In the genomic region with DNA sequence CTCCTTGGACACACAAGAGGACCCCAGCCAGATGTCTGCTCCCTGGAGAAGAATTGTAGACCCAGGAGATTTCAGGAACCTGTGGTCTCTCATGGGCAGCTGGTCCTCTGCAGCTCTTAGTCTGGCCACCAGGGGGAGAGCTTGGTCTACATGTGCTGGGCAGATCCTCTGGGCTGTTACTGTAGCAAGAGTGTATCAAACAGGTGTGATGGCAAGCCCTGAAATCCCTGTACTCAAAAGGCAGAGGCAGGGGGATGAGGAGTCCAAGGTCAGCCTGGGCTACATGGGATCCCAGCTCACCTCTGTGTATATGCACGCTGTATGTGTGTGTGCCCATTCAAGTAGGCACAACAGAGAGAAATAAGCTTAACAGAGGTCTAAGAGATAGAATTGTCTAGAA, we compare ENCODE assay signal across 8 mouse cellular contexts. TPM values are rescaled to one million over a fixed set of nuclear protein-coding genes. Genes with fewer than 3 reads are reported as not detected.
DNase-seq lines count a peak whose midpoint lies in the region; ATAC-seq lines count a peak whose summit lies in the region.

No protein-coding gene starts in this region.

- H3K4me3 ChIP-seq in hindbrain, embryonic 15.5 days, result no peak overlapping the region

- 0 out of 2 replicates have a peak, but pooled peaks have one; percentile 50 for ATAC-seq in hindbrain, embryonic 15.5 days (ENCODE audit: low FRiP score, low read depth)
- ATAC-seq in megakaryocyte-erythroid progenitor cell, adult 5-6 weeks (replicated peaks; ENCODE audit: low FRiP score, low TSS enrichment, poor library complexity, severe bottlenecking), result peak; percentile 79
- no peak for ATAC-seq in inflammation-experienced regulatory T-cells, adult 6 months

- H3K27me3 ChIP-seq in hindbrain, embryonic 15.5 days, result no peaks in the 10 kb centered on the region

- H3K9ac ChIP-seq in hindbrain, embryonic 15.5 days, result no peak overlapping the region

- peak; percentile 64 for DNase-seq in R1 (ENCODE audit: low read depth, low spot score)
- peak; percentile 68 for DNase-seq in cerebellum, adult 9-10 months
- DNase-seq in frontal cortex, postnatal 25 days (ENCODE audit: low spot score in 2 of 2), result peak; percentile 85 to 88
- DNase-seq in layer of hippocampus, postnatal 36 days, result peak; percentile 78 to 84
- peak; percentile 84 for DNase-seq in right cerebral cortex, postnatal 4 days

- 0 out of 2 replicates have a peak, but pooled peaks cover 4% of the 10 kb centered on the region for H3K4me1 ChIP-seq in hindbrain, embryonic 15.5 days (replicated peaks)

- no peaks in the 10 kb centered on the region for H3K36me3 ChIP-seq in hindbrain, embryonic 15.5 days

- H3K9me3 ChIP-seq in hindbrain, embryonic 15.5 days, result no peaks in the 10 kb centered on the region

- 61% methylated on average over 1 of the region's 1 CpGs for WGBS in hindbrain, embryonic 15.5 days

- H3K4me2 ChIP-seq in hindbrain, embryonic 15.5 days, result no peak overlapping the region

- H3K27ac ChIP-seq in hindbrain, embryonic 15.5 days (replicated peaks), result no peak overlapping the region

RNA-seq across cellular contexts. Expression of a gene that starts 59.0 kb away (rescaled TPM):
- 43.0 and 43.6 TPM in 2 replicates for polyA plus RNA-seq in hindbrain, embryonic 15.5 days (2015; fragmentation: Nextera tagmentation; extraction: Ambion mirVana)
- total RNA-seq in layer of hippocampus, postnatal 36 days (2021), result 10 to 100 TPM; 46.4 to 57.3 TPM
- 0.20 and 0.35 TPM in 2 replicates for total RNA-seq in megakaryocyte-erythroid progenitor cell, adult 5-6 weeks (2014; fragmentation: Nextera tagmentation)
- 0.56 and 0.57 TPM in 2 replicates for total RNA-seq in megakaryocyte-erythroid progenitor cell, adult 5-6 weeks (2017)
- not detected for polyA plus RNA-seq in inflammation-experienced regulatory T-cells, adult 6 months (2017; shearing (Covaris generic))

RNA-seq across cellular contexts. Expression of a gene that starts 59.1 kb away (rescaled TPM):
- polyA plus RNA-seq in hindbrain, embryonic 15.5 days (2015; fragmentation: Nextera tagmentation; extraction: Ambion mirVana), result 91.8 and 92.1 TPM in 2 replicates
- 10 to 100 TPM; 47.7 to 51.9 TPM for total RNA-seq in layer of hippocampus, postnatal 36 days (2021)
- not detected in 2 replicates for total RNA-seq in megakaryocyte-erythroid progenitor cell, adult 5-6 weeks (2014; fragmentation: Nextera tagmentation)
- 0.34 TPM in 1 of 2 replicates, not detected in the other for total RNA-seq in megakaryocyte-erythroid progenitor cell, adult 5-6 weeks (2017)
- under 1 TPM in 1 of 3 experiments, not detected in 2; 0.40 TPM for polyA plus RNA-seq in inflammation-experienced regulatory T-cells, adult 6 months (2017; shearing (Covaris generic))

Comparison
In these comparisons a context has a peak if more than half of its experiments do, and no peak if none do; other contexts are left out.
1. RNA of a gene that starts 59.0 kb away (total RNA-seq): 46.4 to 57.3 TPM in layer of hippocampus, postnatal 36 days; 0.20 to 0.57 TPM in megakaryocyte-erythroid progenitor cell, adult 5-6 weeks; every median in the first group is over 10 times any median in the second.
2. RNA of a gene that starts 59.1 kb away (total RNA-seq): 47.7 to 51.9 TPM in layer of hippocampus, postnatal 36 days; 0.34 TPM in megakaryocyte-erythroid progenitor cell, adult 5-6 weeks; every median in the first group is over 10 times any median in the second.
3. Peak in every context shown above with its lines, with median percentiles within 50 percentile points of each other: DNase-seq.